Mouse (Mus musculus) embryonic fibroblast, embryonic 13.5 days (primary cell): ENCODE results near the gene Chaf1a. TPM values are rescaled to one million over a fixed set of nuclear protein-coding genes. Genes with fewer than 3 reads are reported as not detected.
"Not testable (repeated sequence)": the region's sequence is repeated elsewhere in the genome, so short reads cannot be mapped to it uniquely, and the experiment has no call there.

Source experiments
- H3K27ac ChIP-seq: 2 replicates; pipeline ENCODE4 v1.5.1; 2012; ENCODE audit warnings: low read length, control low read depth, inconsistent platforms; ENCODE audit not compliant: insufficient read depth
- H3K4me1 ChIP-seq: 2 replicates; pipeline ENCODE4 v1.6.1; 2011; ENCODE audit warnings: low read length; ENCODE audit not compliant: control insufficient read depth, insufficient read depth
- H3K4me3 ChIP-seq: 2 replicates; pipeline ENCODE4 v1.5.1; 2011; ENCODE audit warnings: mild to moderate bottlenecking, control low read depth, low read length; ENCODE audit not compliant: insufficient read depth
- CTCF ChIP-seq: IDR thresholded peaks from 2 replicates; pipeline ENCODE4 v1.5.1; 2011; ENCODE audit warnings: mild to moderate bottlenecking, control low read depth, low read length, moderate library complexity, borderline replicate concordance; ENCODE audit not compliant: insufficient read depth
- POLR2A ChIP-seq: IDR thresholded peaks from 2 replicates; pipeline ENCODE4 v1.6.1; 2011; ENCODE audit warnings: low read depth, mild to moderate bottlenecking, control low read depth, low read length, moderate library complexity
- polyA plus RNA-seq: library from polyadenylated mRNA; stranded (reverse); fragments of >200 nt; gene quantifications from 2 replicates; pipeline ENCODE4 v1.2.4, GENCODE M21; 2011; ENCODE audit warnings: low read depth; ENCODE audit not compliant: missing spikeins, insufficient read length

Chaf1a gene
- polyA plus RNA-seq, 1 experiment, result 13.9 TPM

- TF ChIP-seq CTCF (no peak), POLR2A (no peak)
- no peak overlapping the region for H3K27ac ChIP-seq
- H3K4me3 ChIP-seq, result no peak overlapping the region
- no peaks in the 10 kb centered on the region for H3K4me1 ChIP-seq
Observed at GRCm38 (mm10) chr17:56062081-56062480, 21.8 kb downstream of the Chaf1a start.

- H3K4me1 ChIP-seq, H3K27ac ChIP-seq, H3K4me3 ChIP-seq: not testable (repeated sequence)
Observed at GRCm38 (mm10) chr17:56065715-56066114, 25.5 kb downstream of the Chaf1a start.

GRCm38 (mm10) chr17:56066451-56066850 lies 26.2 kb downstream of the Chaf1a start:
- Histone ChIP-seq H3K4me1 (no peaks in the 10 kb centered on the region), H3K4me3 (no peak overlapping the region), H3K27ac (no peak overlapping the region)
- TF ChIP-seq POLR2A, result no peak
- no peak for TF ChIP-seq CTCF

- Histone ChIP-seq H3K4me1 (peaks cover 7% of the 10 kb centered on the region; the same call in 1 of the 2 replicates), H3K27ac (no peak overlapping the region), H3K4me3 (no peak overlapping the region)
- TF ChIP-seq CTCF (no peak), POLR2A (no peak)
Observed at GRCm38 (mm10) chr17:56069066-56069465, 28.8 kb downstream of the Chaf1a start.

DNA sequence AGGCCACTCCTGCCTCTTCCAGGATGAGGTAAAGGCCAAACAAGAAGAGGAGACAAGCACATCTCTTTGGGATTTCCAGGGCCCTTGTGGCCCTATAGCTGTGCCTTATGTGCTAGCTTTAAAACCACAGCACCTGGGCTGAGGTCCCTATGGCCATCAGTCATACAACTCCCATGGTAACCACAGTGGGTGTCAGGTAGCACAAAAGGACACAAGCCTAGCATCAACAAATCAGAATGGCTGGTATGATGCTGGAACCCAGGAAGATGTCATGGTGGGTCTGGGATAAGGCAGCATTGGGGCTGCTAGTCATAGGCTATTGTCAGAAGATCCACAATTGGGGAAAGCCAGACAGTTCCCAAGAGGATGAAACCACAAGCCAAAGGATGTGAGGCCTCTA lies 30.9 kb downstream of the Chaf1a start:
- peaks cover 7% of the 10 kb centered on the region for H3K4me1 ChIP-seq
- TF ChIP-seq POLR2A (no peak), CTCF (no peak)
- no peak overlapping the region for H3K27ac ChIP-seq
- H3K4me3 ChIP-seq, result no peak overlapping the region

- Histone ChIP-seq H3K4me3 (no peak overlapping the region), H3K4me1 (peaks cover 7% of the 10 kb centered on the region), H3K27ac (no peak overlapping the region)
- TF ChIP-seq POLR2A (no peak), CTCF (no peak)
Observed at GRCm38 (mm10) chr17:56072243-56072642, 32.0 kb downstream of the Chaf1a start.

- Histone ChIP-seq H3K4me3 (peak overlapping the region; percentile 81), H3K4me1 (peaks cover 7% of the 10 kb centered on the region), H3K27ac (peak overlapping the region; percentile 93)
- TF ChIP-seq POLR2A (peak; percentile 30), CTCF (no peak)
Observed at GRCm38 (mm10) chr17:56074097-56074826, 34.0 kb downstream of the Chaf1a start.

GRCm38 (mm10) chr17:56074827-56075208 lies 34.6 kb downstream of the Chaf1a start, which contains the start of gene Ubxn6:
Gene Ubxn6 (minus strand): TSS chr17:56075028.
- Histone ChIP-seq H3K27ac (peak within 1 kb of the TSS; percentile 93), H3K4me1 (peaks cover 7% of the 10 kb centered on the region), H3K4me3 (peak within 1 kb of the TSS; percentile 81)
- TF ChIP-seq CTCF (no peak), POLR2A (no peak; the same call in 1 of the 2 replicates)

DNA sequence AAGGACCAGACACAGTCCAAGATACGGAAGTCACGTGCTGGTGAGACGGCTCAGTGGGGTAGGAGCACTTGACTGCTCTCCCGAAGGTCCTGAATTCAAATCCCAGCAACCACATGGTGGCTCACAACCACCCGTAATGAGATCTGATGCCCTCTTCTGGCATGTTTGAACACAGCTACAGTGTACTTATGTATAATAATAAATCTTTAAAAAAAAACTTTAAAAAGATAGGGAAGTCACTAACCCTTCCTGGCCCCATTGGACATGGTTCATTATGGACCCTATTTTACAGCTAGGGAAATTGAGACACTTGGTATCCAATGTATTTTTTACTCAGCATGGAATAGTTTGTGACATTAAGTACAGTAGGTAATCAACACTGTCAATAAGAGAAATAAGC lies 37.3 kb downstream of the Chaf1a start:
- H3K4me1 ChIP-seq, result peaks cover 7% of the 10 kb centered on the region
- TF ChIP-seq CTCF, result no peak
- H3K4me3 ChIP-seq, result no peak overlapping the region
- no peak overlapping the region for H3K27ac ChIP-seq

- not testable (repeated sequence) for H3K27ac ChIP-seq, H3K4me1 ChIP-seq, H3K4me3 ChIP-seq
Observed at GRCm38 (mm10) chr17:56078361-56078760, 38.1 kb downstream of the Chaf1a start.
